Mouse (Mus musculus) embryonic stem cell, embryonic (primary cell): Measurements from ENCODE around the gene Gm39566.

Source experiments
- CTCF ChIA-PET, 4 experiments: fragments of 300-600 bp in 2 of 4; fragments of 350-600 bp in 2 of 4; sonication (Branson Sonifier 250); formaldehyde crosslinking; loops; one replicate each; lab custom pipeline; 2022; ENCODE audit warnings: inconsistent platforms in 2 of 4; lab: Charles Lee
- POLR2A ChIA-PET, 4 experiments: fragments of 300-600 bp in 2 of 4; fragments of 350-600 bp in 2 of 4; sonication (Branson Sonifier 250); formaldehyde crosslinking; loops; one replicate each; lab custom pipeline; 2022; ENCODE audit warnings: antibody characterized with exemption in 4 of 4, inconsistent platforms in 1 of 4; lab: Charles Lee

The Gm39566 gene

GRCm38 (mm10) chr11:69810280-69810679, 4.8 kb downstream of the Gm39566 start:
- ChIA-PET POLR2A (interaction anchor here in 3 of 4 experiments (0.6 to 3.2 kb wide), 24 partner anchors 9 to 485 kb away, joined by 3 to 17 read pairs (median 4); partner anchors contain the start of genes Nlgn2 (in 2 of the 3), Tmem256 (in 2 of the 3), Fgf11 (in 1 of the 3) and Slc2a4 (in 1 of the 3)), CTCF (interaction anchor here in 3 of 4 experiments (0.8 to 2.2 kb wide), 6 partner anchors 67 to 139 kb away, joined by 3 to 12 read pairs (median 4); partner anchors contain the start of gene Tmem95 (in 2 of the 3))

- ChIA-PET CTCF (no interaction called here), POLR2A (interaction anchor here in 2 of 4 experiments (0.6 to 12.8 kb wide), 5 partner anchors 9 to 69 kb away, joined by 3 to 168 read pairs (median 27); partner anchors contain the start of genes Polr2a (in 1 of the 2), Slc35g3 (in 1 of the 2) and Tmem95 (in 1 of the 2))
Observed at GRCm38 (mm10) chr11:69807641-69808040, 7.5 kb downstream of the Gm39566 start.

GRCm38 (mm10) chr11:69806378-69806777, 8.7 kb downstream of the Gm39566 start:
- ChIA-PET CTCF (interaction anchor here (0.6 to 4.2 kb wide), 25 partner anchors 10 to 215 kb away, joined by 3 to 27 read pairs (median 4); partner anchors contain the start of genes Tmem95 (in 2 of the 4), Kctd11 (in 1 of the 4), Tmem256 (in 1 of the 4) and Tnk1 (in 1 of the 4)), POLR2A (interaction anchor here in 3 of 4 experiments (0.7 to 12.8 kb wide), 39 partner anchors 8 to 191 kb away, joined by 3 to 168 read pairs (median 6); partner anchors contain the start of genes 2810408A11Rik (in 2 of the 3), Chrnb1 (in 2 of the 3), Gm39566 (in 2 of the 3) and Neurl4 (in 2 of the 3))

GRCm38 (mm10) chr11:69804972-69805909, 9.9 kb downstream of the Gm39566 start, which contains the start of gene Tmem102:
Gene Tmem102 (minus strand): TSS chr11:69805624.
- POLR2A ChIA-PET = interaction anchor here (0.7 to 12.8 kb wide), 63 partner anchors 8 to 228 kb away, joined by 3 to 168 read pairs (median 4); partner anchors contain the start of genes Nlgn2 (in 3 of the 4), Tmem256 (in 3 of the 4), 2810408A11Rik (in 2 of the 4) and Chrnb1 (in 2 of the 4)

GRCm38 (mm10) chr11:69804652-69804940, 10.5 kb downstream of the Gm39566 start:
- CTCF ChIA-PET = interaction anchor here in 2 of 4 experiments (1.0 to 4.2 kb wide), 8 partner anchors 19 to 144 kb away, joined by 3 to 27 read pairs (median 10); partner anchors contain the start of genes Tmem95 (in 2 of the 2) and Slc2a4 (in 1 of the 2)

More at GRCm38 (mm10) chr11:69804972-69805909, 9.9 kb downstream of the Gm39566 start, which contains the start of gene Tmem102:
- CTCF ChIA-PET = interaction anchor here (0.5 to 4.2 kb wide), 33 partner anchors 10 to 627 kb away, joined by 3 to 27 read pairs (median 4); partner anchors contain the start of genes Tmem95 (in 2 of the 4), Gm39566 (in 1 of the 4), Kctd11 (in 1 of the 4) and Tnk1 (in 1 of the 4)

DNA sequence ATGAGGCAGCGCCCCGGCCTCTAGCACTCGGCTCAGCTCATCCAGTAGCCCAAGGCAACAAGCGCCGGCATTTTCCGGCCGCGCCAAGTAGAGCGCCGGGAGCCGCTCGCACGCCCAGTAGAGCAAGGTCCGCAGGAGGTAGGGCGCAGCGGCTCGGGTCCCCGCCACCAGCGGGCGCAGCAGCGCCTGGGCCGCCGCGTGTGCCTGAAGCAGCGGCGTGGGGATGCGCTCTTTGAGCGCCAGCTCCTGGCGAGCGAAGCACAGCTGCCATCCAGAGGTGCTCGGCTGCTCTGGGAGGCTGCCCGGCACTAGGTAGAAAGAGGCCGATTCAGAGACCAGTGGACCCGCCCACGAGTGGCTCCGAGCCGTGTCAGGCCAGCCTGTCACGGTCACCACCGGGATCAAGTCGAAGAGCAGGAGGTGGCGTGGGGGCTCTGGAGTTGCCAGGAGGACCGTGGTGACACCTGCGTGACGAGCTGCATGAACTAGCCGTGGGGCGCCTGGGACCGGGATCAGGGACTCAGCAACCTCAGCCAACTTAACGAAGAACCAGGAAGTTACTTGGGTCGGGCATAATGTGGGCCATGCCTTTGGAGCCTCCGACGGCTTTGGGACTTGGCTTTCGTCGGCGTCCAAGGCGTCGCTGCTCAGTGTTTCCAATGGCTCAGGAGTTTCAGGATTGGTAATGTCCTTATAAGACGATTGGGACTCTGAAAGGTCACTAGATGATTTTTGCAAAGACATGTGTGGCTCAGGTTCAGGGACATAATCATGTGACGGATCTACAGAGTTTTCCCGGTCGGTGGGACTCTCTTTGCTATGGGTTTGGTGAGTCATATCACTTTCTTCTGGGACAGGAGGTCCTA, 11.1 kb downstream of the Gm39566 start:
- CTCF ChIA-PET = interaction anchor here in 3 of 4 experiments (0.5 to 4.2 kb wide), 18 partner anchors 10 to 223 kb away, joined by 3 to 27 read pairs (median 4); partner anchors contain the start of genes Tmem95 (in 2 of the 3), Gm39566 (in 1 of the 3), Nlgn2 (in 1 of the 3) and Polr2a (in 1 of the 3)
- POLR2A ChIA-PET = interaction anchor here (0.7 to 12.8 kb wide), 57 partner anchors 9 to 240 kb away, joined by 3 to 168 read pairs (median 7); partner anchors contain the start of genes Chrnb1 (in 3 of the 4), Nlgn2 (in 2 of the 4), Polr2a (in 2 of the 4) and Tmem256 (in 2 of the 4)

More at GRCm38 (mm10) chr11:69804652-69804940, 10.5 kb downstream of the Gm39566 start:
- POLR2A ChIA-PET = interaction anchor here (0.7 to 12.8 kb wide), 37 partner anchors 9 to 228 kb away, joined by 3 to 168 read pairs (median 5); partner anchors contain the start of genes Chrnb1 (in 2 of the 4), Nlgn2 (in 2 of the 4), Polr2a (in 2 of the 4) and Tmem256 (in 2 of the 4)

DNA sequence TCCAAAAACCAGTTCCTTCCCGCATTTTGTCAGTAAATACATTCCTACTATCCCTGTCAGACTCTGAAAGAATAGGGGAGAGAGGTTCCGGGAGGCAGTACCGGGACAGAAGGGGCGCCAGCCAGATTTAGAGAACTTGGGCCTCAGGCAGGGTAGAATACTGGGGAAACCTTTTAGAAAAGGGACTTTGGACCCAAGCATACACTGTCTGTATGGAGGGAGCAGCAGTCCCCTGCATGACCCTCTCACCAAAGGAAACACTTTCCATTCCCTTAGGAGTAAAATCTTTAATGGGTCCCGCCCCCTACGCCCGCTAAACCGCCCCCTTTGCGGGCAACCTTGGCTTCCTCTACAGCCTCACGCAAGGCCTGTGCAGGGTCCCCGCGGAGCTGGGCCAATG, 11.8 kb downstream of the Gm39566 start:
- POLR2A ChIA-PET = interaction anchor here (0.7 to 12.8 kb wide), 60 partner anchors 8 to 418 kb away, joined by 3 to 168 read pairs (median 6); partner anchors contain the start of genes Chrnb1 (in 3 of the 4), Nlgn2 (in 3 of the 4), Tmem256 (in 3 of the 4) and Eif5a (in 2 of the 4)
- CTCF ChIA-PET = interaction anchor here in 3 of 4 experiments (0.5 to 4.2 kb wide), 18 partner anchors 11 to 145 kb away, joined by 3 to 27 read pairs (median 4); partner anchors contain the start of genes Gm39566 (in 1 of the 3), Nlgn2 (in 1 of the 3), Polr2a (in 1 of the 3) and Slc2a4 (in 1 of the 3)

DNA sequence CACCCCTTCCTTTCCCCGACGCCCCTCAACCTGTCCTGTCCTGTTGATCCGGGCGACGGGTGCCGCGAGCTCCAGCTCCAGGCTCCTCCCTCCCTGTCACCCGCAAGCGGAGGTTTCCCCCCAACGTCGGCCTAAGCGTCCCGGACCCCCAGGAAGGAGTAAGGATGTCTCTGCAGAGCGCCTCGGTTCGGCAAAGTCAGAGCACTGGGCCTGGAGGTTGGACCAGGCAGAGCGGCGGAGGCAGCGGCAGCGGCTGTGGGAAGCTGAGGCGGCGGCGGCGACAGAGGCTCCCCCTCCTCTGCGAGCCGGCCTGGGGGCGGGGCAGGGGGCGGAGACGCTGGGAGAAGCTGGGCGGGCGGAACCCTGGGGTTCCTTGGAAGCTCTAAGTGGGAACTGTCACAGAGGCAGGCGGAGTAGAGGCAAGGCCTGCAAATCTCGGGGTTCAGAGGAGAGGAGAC, 12.4 kb downstream of the Gm39566 start:
- POLR2A ChIA-PET = interaction anchor here (0.6 to 12.8 kb wide), 65 partner anchors 9 to 723 kb away, joined by 3 to 168 read pairs (median 5); partner anchors contain the start of genes Nlgn2 (in 3 of the 4), Tmem256 (in 3 of the 4), 2810408A11Rik (in 2 of the 4) and Eif5a (in 2 of the 4)
- CTCF ChIA-PET = interaction anchor here in 3 of 4 experiments (0.5 to 2.7 kb wide), 16 partner anchors 12 to 146 kb away, joined by 3 to 11 read pairs (median 4); partner anchors contain the start of genes Gm39566 (in 1 of the 3), Nlgn2 (in 1 of the 3), Slc2a4 (in 1 of the 3) and Tmem256 (in 1 of the 3)

GRCm38 (mm10) chr11:69801379-69801977, 13.6 kb downstream of the Gm39566 start, which contains the start of gene Fgf11:
Gene Fgf11 (minus strand): TSS chr11:69801857.
- POLR2A ChIA-PET = interaction anchor here (0.5 to 12.8 kb wide), 49 partner anchors 9 to 196 kb away, joined by 3 to 168 read pairs (median 7); partner anchors contain the start of genes Nlgn2 (in 3 of the 4), Tmem256 (in 3 of the 4), Polr2a (in 2 of the 4) and Slc35g3 (in 2 of the 4)
- CTCF ChIA-PET = interaction anchor here in 2 of 4 experiments (0.5 to 2.5 kb wide), 5 partner anchors 16 to 144 kb away, joined by 3 to 11 read pairs (median 3); no protein-coding TSS in a partner anchor

DNA sequence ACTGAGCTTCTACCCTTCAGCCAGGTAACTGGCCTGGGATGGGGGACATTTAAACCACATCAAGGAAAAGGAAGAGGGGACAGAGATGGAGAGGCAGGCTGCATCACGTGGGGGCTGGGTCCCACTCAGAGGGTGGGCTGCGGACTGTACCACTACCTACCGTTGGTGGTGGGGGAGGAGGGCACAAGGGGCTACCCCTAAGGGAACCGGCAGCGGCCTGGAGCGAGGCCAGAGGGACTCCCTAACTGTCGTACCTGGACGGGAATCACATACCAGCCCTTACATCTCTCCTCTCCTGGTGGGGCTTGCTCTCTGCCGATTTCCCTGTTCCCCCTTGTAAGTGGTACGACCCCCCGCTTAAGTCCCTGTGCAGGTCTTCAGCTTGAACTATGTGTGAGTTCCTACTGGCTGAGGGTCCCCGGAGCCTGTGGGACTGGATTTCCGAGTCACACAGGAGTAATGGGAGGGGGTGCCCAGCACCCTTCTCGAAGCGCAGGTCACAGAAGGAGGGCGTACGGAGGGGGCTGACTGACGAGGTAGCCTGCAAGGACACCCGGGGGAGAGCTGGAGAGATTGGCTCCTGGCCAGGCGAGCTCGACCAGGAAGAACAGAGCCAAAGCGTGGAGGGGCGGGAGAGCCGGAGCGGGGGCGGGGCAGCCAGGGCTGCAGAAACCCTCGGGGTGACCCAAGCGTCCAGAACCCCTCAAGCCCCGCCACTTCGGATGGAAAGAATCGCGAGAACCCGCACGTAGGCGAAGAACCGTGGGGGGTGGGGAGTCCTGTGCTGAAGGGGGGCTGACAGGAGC, 14.5 kb downstream of the Gm39566 start:
- POLR2A ChIA-PET = interaction anchor here (0.6 to 12.8 kb wide), 68 partner anchors 9 to 664 kb away, joined by 3 to 168 read pairs (median 5); partner anchors contain the start of genes Nlgn2 (in 3 of the 4), Tmem256 (in 3 of the 4), 2810408A11Rik (in 2 of the 4) and Eif5a (in 2 of the 4)
- CTCF ChIA-PET = interaction anchor here in 2 of 4 experiments (0.6 to 1.7 kb wide), 5 partner anchors 58 to 401 kb away, joined by 3 to 7 read pairs (median 3); partner anchors contain the start of genes Fxr2 (in 1 of the 2) and Tnk1 (in 1 of the 2)

DNA sequence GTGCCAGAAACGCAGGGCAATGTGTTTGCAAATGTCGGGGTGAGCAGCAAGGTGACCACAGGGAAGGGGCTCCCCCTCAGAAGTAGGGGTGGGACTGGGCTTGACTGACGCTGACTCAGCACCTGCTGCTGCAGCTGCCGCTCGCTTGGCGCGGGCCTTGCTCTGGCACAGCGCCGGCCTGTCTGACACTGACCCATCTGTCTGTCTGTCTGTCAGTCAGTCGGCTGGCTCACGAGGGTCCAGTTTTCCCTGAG, 15.0 kb downstream of the Gm39566 start:
- CTCF ChIA-PET = interaction anchor here in 3 of 4 experiments (0.6 to 1.7 kb wide), 9 partner anchors 47 to 390 kb away, joined by 3 to 7 read pairs (median 5); partner anchors contain the start of genes Fxr2 (in 1 of the 3) and Tnk1 (in 1 of the 3)

DNA sequence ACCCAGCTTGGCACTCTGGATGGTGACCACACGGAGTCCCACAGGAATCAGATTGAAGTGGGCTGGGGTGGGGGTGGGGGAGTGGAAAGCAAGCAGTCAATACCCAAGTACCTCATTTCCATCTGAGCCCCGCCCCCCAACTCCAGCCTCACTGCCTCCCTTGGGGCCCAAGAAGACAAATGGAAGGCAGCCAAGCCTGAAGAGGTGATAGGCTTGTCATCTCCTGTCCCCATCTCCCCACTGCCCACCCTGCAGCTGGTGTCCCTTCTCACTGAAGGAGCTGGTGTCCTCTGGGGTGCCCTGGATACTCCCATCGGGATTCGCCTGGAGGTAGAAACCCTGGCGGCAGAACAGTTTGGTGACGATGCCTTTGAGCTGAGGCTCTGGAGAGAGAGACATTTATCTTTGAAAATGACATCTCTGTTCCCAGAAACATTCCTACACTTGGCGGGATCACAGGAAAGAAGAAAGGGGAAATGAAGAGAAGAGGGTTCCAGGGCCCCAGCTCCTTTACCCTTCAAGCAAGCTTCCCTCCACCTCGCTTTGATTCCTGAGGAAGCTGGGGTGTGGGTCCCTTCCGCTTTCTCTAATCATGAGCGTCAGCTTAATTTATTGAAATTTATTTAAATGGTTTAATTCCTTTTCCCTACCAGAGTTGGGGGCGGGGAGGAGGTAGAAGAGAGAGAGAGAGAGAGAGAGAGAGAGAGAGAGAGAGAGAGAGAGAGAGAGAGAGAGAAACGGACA, 15.5 kb downstream of the Gm39566 start:
- POLR2A ChIA-PET = interaction anchor here (0.5 to 12.8 kb wide), 60 partner anchors 9 to 693 kb away, joined by 3 to 168 read pairs (median 5); partner anchors contain the start of genes Nlgn2 (in 3 of the 4), Tmem256 (in 3 of the 4), Eif5a (in 2 of the 4) and Gm39566 (in 2 of the 4)

More for the DNA sequence above, 15.0 kb downstream of the Gm39566 start:
- POLR2A ChIA-PET = interaction anchor here (0.5 to 12.8 kb wide), 59 partner anchors 10 to 610 kb away, joined by 3 to 168 read pairs (median 6); partner anchors contain the start of genes Nlgn2 (in 3 of the 4), Tmem256 (in 3 of the 4), 2810408A11Rik (in 2 of the 4) and Eif5a (in 2 of the 4)

DNA sequence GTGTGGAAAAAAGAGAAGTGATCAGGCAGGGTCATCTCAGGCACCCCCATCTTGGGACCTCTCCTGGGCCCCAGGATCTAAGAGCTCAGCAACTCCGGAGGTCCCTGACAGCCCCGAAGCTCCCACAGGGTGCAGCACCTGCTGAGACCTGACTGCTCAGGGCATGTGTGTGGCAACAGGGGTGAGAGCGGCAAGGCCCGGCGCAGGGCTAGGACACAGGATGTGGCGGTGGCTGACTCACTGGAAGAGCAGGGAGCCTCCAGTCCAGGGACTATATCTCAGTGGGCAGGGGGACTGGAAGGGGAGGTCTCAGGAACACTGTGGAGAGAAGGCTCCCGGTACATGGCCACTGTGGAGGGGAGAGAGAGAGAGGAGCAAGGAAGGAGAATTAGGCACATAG, 17.2 kb downstream of the Gm39566 start:
- POLR2A ChIA-PET = interaction anchor here in 3 of 4 experiments (0.7 to 12.8 kb wide), 15 partner anchors 11 to 555 kb away, joined by 3 to 168 read pairs (median 4); partner anchors contain the start of genes 2810408A11Rik (in 1 of the 3), Gm39566 (in 1 of the 3), Neurl4 (in 1 of the 3) and Nlgn2 (in 1 of the 3)

More for the DNA sequence above, 15.5 kb downstream of the Gm39566 start:
- CTCF ChIA-PET = interaction anchor here in 3 of 4 experiments (0.6 to 1.7 kb wide), 11 partner anchors 36 to 390 kb away, joined by 3 to 7 read pairs (median 4); partner anchors contain the start of genes Fxr2 (in 1 of the 3) and Tnk1 (in 1 of the 3)

More for the DNA sequence above, 17.2 kb downstream of the Gm39566 start:
- CTCF ChIA-PET = no interaction called here
